Mouse (Mus musculus) midbrain, postnatal 0 days (tissue): ENCODE data around the gene Olfr1140. TPM values are rescaled to one million over a fixed set of nuclear protein-coding genes. Genes with fewer than 3 reads are reported as not detected.

ENCODE experiments used
- ATAC-seq: fragments of 200-750 bp; cut with Nextera tagmentation; 2 replicates; pipeline ENCODE4 v1.8.0; 2017; ENCODE audit warnings: moderate number of reproducible peaks, mild to moderate bottlenecking, moderate TSS enrichment, moderate library complexity; ENCODE audit not compliant: low FRiP score
- DNase-seq: peaks from one replicate; pipeline ENCODE4 v3.0.0-alpha.2; 2015; ENCODE audit warnings: low spot score
- H3K27ac ChIP-seq: fragments of 300-500 bp; sonication (generic); 2 replicates; pipeline ENCODE4 v1.5.1; 2014; ENCODE audit warnings: low read depth, mild to moderate bottlenecking, low read length, mixed read lengths
- H3K27me3 ChIP-seq: fragments of 300-500 bp; sonication (generic); 2 replicates; pipeline ENCODE4 v1.6.1; 2014; ENCODE audit warnings: low read length, control low read depth, mixed read lengths; ENCODE audit not compliant: insufficient read depth
- H3K36me3 ChIP-seq: fragments of 300-500 bp; sonication (generic); 2 replicates; pipeline ENCODE4 v1.6.1; 2014; ENCODE audit warnings: low read length, control low read depth, mixed read lengths; ENCODE audit not compliant: insufficient read depth
- H3K4me1 ChIP-seq: fragments of 300-500 bp; sonication (generic); 2 replicates; pipeline ENCODE4 v1.6.1; 2014; ENCODE audit warnings: mild to moderate bottlenecking, control low read depth, antibody characterized with exemption, low read length, mixed read lengths; ENCODE audit not compliant: insufficient read depth
- H3K4me2 ChIP-seq: fragments of 300-500 bp; sonication (generic); 2 replicates; pipeline ENCODE4 v1.6.1; 2014; ENCODE audit warnings: low read depth, mild to moderate bottlenecking, low read length, mixed read lengths; ENCODE audit not compliant: poor library complexity, severe bottlenecking
- H3K4me3 ChIP-seq: fragments of 300-500 bp; sonication (generic); 2 replicates; pipeline ENCODE4 v1.5.1; 2014; ENCODE audit warnings: low read depth, mild to moderate bottlenecking, low read length, moderate library complexity
- H3K9ac ChIP-seq: fragments of 300-500 bp; sonication (generic); replicated peaks from 2 replicates; pipeline ENCODE4 v1.6.1; 2014; ENCODE audit warnings: mild to moderate bottlenecking, low read length, moderate library complexity, mixed read lengths; ENCODE audit not compliant: poor library complexity, severe bottlenecking
- H3K9me3 ChIP-seq: fragments of 300-500 bp; sonication (generic); 2 replicates; pipeline ENCODE4 v1.6.1; 2016; ENCODE audit warnings: low read length, control low read depth
- CTCF ChIP-seq: IDR thresholded peaks from 2 replicates; pipeline ENCODE4 v1.5.1; 2016; ENCODE audit warnings: antibody characterized with exemption, mild to moderate bottlenecking
- WGBS: fragments of 180-500 bp; shearing (Covaris S2); extraction: QIAGEN DNeasy Blood & Tissue Kit; methylation state at CpG from one replicate; pipeline ENCODE4 v1.1.7; 2014; 5-methylcytosine and 5-hydroxymethylcytosine counted together
- polyA plus RNA-seq: library from polyadenylated mRNA; unstranded; fragments of >200 nt; fragmentation: Nextera tagmentation; extraction: Ambion mirVana; gene quantifications from 2 replicates; pipeline ENCODE4 v1.2.1, GENCODE M21; 2015
- total RNA-seq: library from RNA; depleted of rRNA; stranded (reverse); fragments of >200 nt; gene quantifications from 2 replicates; pipeline ENCODE4 v1.2.3, GENCODE M21; 2014; rRNA removed

The Olfr1140 gene
- total RNA-seq (not detected in 2 replicates), polyA plus RNA-seq (0.16 TPM in 1 of 2 replicates, not detected in the other)

GRCm38 (mm10) chr2:87743452-87743851 is at the start of gene Olfr1140:
Gene Olfr1140 (plus strand): TSS chr2:87743752.
- no peaks in the 10 kb centered on the region for H3K27me3 ChIP-seq
- H3K4me2 ChIP-seq = no peak within 1 kb of the TSS
- DNase-seq = no peak
- H3K27ac ChIP-seq = no peak within 1 kb of the TSS
- no peaks in the 10 kb centered on the region for H3K9me3 ChIP-seq
- no peak for ATAC-seq
- H3K4me3 ChIP-seq = no peak within 1 kb of the TSS
- 74% methylated on average over 3 of the region's 3 CpGs for WGBS
- TF ChIP-seq CTCF = no peak
- H3K4me1 ChIP-seq = no peaks in the 10 kb centered on the region
- no peaks in the 10 kb centered on the region for H3K36me3 ChIP-seq
- H3K9ac ChIP-seq = no peak within 1 kb of the TSS

GRCm38 (mm10) chr2:87693847-87694246 is 49.7 kb upstream of the Olfr1140 start, which contains the start of gene Olfr1136:
Gene Olfr1136 (minus strand): TSS chr2:87693947.
- Histone ChIP-seq H3K4me3 (no peak within 1 kb of the TSS), H3K9me3 (no peaks in the 10 kb centered on the region), H3K4me1 (no peaks in the 10 kb centered on the region), H3K9ac (no peak within 1 kb of the TSS), H3K27ac (no peak within 1 kb of the TSS), H3K36me3 (no peaks in the 10 kb centered on the region), H3K27me3 (no peaks in the 10 kb centered on the region), H3K4me2 (no peak within 1 kb of the TSS)
- TF ChIP-seq CTCF = no peak
- DNase-seq (no peak), ATAC-seq (no peak)

DNA sequence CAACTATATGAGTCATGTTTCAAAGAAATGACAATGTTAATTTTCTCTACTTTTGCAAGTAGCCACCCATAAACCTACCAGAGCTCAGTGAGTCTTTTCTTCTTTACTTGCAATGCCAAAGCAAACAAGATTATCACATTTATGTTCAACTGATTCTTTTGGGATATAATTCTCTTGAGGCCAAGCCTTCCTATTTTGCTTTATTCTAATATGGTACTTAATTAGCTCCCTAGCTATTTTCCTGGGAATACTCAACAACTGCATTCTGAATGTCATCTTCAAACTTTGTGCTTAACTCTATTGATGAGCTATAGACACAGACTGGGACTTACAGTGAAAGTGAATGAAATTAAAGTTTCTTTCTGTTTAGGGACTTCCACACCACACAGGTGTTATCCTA is 30.5 kb upstream of the Olfr1140 start, which contains the start of gene Olfr1137:
Gene Olfr1137, minus strand, starts transcription at position 101 of the 400 bp plus-strand sequence.
- Histone ChIP-seq H3K27me3 (no peaks in the 10 kb centered on the region), H3K4me1 (no peaks in the 10 kb centered on the region), H3K9me3 (no peaks in the 10 kb centered on the region), H3K27ac (no peak within 1 kb of the TSS), H3K4me3 (no peak within 1 kb of the TSS), H3K36me3 (no peaks in the 10 kb centered on the region), H3K9ac (no peak within 1 kb of the TSS), H3K4me2 (no peak within 1 kb of the TSS)
- TF ChIP-seq CTCF = no peak
- ATAC-seq (no peak), DNase-seq (no peak)

DNA sequence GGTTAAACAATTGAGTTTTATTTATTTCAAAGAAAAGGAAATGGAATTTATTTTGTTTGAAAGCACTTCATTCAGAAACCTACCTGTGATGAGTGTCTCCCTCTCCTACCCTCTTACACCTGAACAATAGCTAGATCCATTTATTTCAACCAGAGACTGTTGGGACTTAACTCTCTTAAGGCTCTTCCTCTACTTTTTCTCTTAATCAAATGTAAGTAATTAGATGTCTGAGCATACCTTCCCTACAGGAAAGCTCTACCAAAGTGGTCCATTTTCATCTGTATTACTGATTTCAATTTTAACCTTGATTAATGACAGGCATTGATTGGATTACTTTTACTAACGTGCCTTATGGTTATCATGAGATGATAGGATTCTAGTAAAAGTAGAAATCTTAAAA is 3.7 kb upstream of the Olfr1140 start, which contains the start of gene Olfr1138:
Gene Olfr1138, minus strand, starts transcription at position 101 of the 400 bp plus-strand sequence.
- H3K4me1 ChIP-seq = no peaks in the 10 kb centered on the region
- H3K9ac ChIP-seq = no peak within 1 kb of the TSS
- H3K27ac ChIP-seq = no peak within 1 kb of the TSS
- H3K4me2 ChIP-seq = no peak within 1 kb of the TSS
- no peaks in the 10 kb centered on the region for H3K27me3 ChIP-seq
- no peak for ATAC-seq
- no peaks in the 10 kb centered on the region for H3K36me3 ChIP-seq
- 71% methylated on average over 1 of the region's 1 CpGs for WGBS
- H3K4me3 ChIP-seq = no peak within 1 kb of the TSS
- no peaks in the 10 kb centered on the region for H3K9me3 ChIP-seq
- DNase-seq = no peak
- TF ChIP-seq CTCF = no peak

GRCm38 (mm10) chr2:87753891-87754290 is 10.3 kb downstream of the Olfr1140 start, which contains the start of gene Olfr1141:
Gene Olfr1141 (minus strand): TSS chr2:87753991.
- no peak for ATAC-seq
- WGBS = 85% methylated on average over 1 of the region's 1 CpGs

DNA sequence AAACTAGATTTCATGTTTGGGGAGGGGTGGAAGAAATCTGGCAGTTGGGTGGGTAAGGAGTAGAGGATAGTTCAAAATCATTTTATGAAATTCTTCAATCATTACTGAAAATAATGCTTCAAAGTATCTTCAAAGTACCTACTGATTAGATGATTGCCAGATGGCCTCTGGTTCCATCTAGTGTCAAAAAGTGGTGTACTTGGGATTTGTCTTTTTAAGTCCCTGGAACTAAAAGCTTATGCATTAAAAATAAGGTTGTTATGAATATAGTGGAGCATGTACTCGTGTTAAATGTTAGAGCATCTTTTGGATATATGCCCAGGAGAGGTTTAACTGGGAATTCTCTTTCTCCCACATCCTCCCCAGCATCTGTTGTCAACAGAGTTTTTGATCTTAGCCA is 32.6 kb downstream of the Olfr1140 start:
- Histone ChIP-seq H3K9ac (no peak overlapping the region), H3K4me2 (no peak overlapping the region), H3K27ac (no peak overlapping the region), H3K36me3 (no peaks in the 10 kb centered on the region), H3K4me3 (no peak overlapping the region), H3K9me3 (no peaks in the 10 kb centered on the region), H3K4me1 (no peaks in the 10 kb centered on the region), H3K27me3 (no peaks in the 10 kb centered on the region)
- no peak for ATAC-seq
- WGBS = 38% methylated on average over 1 of the region's 1 CpGs
- DNase-seq = peak; percentile 1
- peak; percentile 46 for TF ChIP-seq CTCF

More at GRCm38 (mm10) chr2:87753891-87754290, 10.3 kb downstream of the Olfr1140 start, which contains the start of gene Olfr1141:
- Histone ChIP-seq H3K9me3 (no peaks in the 10 kb centered on the region), H3K27me3 (no peaks in the 10 kb centered on the region), H3K4me2 (no peak within 1 kb of the TSS), H3K27ac (no peak within 1 kb of the TSS), H3K4me3 (no peak within 1 kb of the TSS), H3K9ac (no peak within 1 kb of the TSS), H3K4me1 (no peaks in the 10 kb centered on the region), H3K36me3 (no peaks in the 10 kb centered on the region)
- no peak for DNase-seq
- no peak for TF ChIP-seq CTCF
